Mouse (Mus musculus) intestine, embryonic 16.5 days (tissue): ENCODE measurements around the gene Ppp1r11. TPM values are rescaled to one million over a fixed set of nuclear protein-coding genes. Genes with fewer than 3 reads are reported as not detected.
A peak's percentile ranks its signal among the peaks of the same experiment; 100 is the strongest.
"Not testable (repeated sequence)": the region's sequence is repeated elsewhere in the genome, so short reads cannot be mapped to it uniquely, and the experiment has no call there.

Source experiments
- ATAC-seq: fragments of 200-750 bp; cut with Nextera tagmentation; 2 replicates; pipeline ENCODE4 v1.8.0; 2017; ENCODE audit warnings: moderate TSS enrichment, moderate library complexity
- H3K27ac ChIP-seq: fragments of 300-500 bp; sonication (generic); 2 replicates; pipeline ENCODE4 v1.5.1; 2014; ENCODE audit warnings: mild to moderate bottlenecking, low read length
- H3K27me3 ChIP-seq: fragments of 300-500 bp; sonication (generic); replicated peaks from 2 replicates; pipeline ENCODE4 v1.6.1; 2014; ENCODE audit warnings: low read length, control low read depth, mixed read lengths; ENCODE audit not compliant: control insufficient read depth, insufficient read depth
- H3K36me3 ChIP-seq: fragments of 300-500 bp; sonication (generic); 2 replicates; pipeline ENCODE4 v1.6.1; 2014; ENCODE audit warnings: low read length, control low read depth; ENCODE audit not compliant: control insufficient read depth, insufficient read depth
- H3K4me1 ChIP-seq: fragments of 300-500 bp; sonication (generic); 2 replicates; pipeline ENCODE4 v1.6.1; 2014; ENCODE audit warnings: low read length, control low read depth, mixed read lengths; ENCODE audit not compliant: control insufficient read depth, insufficient read depth
- H3K4me2 ChIP-seq: fragments of 300-500 bp; sonication (generic); 2 replicates; pipeline ENCODE4 v1.6.1; 2014; ENCODE audit warnings: low read depth, low read length, control low read depth
- H3K4me3 ChIP-seq: fragments of 300-500 bp; sonication (generic); 2 replicates; pipeline ENCODE4 v1.5.1; 2014; ENCODE audit warnings: mild to moderate bottlenecking, low read length
- H3K9ac ChIP-seq: fragments of 300-500 bp; sonication (generic); 2 replicates; pipeline ENCODE4 v1.6.1; 2014; ENCODE audit warnings: low read depth, low read length
- H3K9me3 ChIP-seq: fragments of 300-500 bp; sonication (generic); 2 replicates; pipeline ENCODE4 v1.6.1; 2016; ENCODE audit warnings: low read length, control low read depth; ENCODE audit not compliant: control insufficient read depth
- WGBS: fragments of 180-500 bp; shearing (Covaris S2); extraction: QIAGEN DNeasy Blood & Tissue Kit; methylation state at CpG from one replicate; pipeline ENCODE4 v1.1.7; 2014; 5-methylcytosine and 5-hydroxymethylcytosine counted together
- polyA plus RNA-seq: library from polyadenylated mRNA; unstranded; fragments of >200 nt; fragmentation: Nextera tagmentation; extraction: Ambion mirVana; gene quantifications from 2 replicates; pipeline ENCODE4 v1.2.1, GENCODE M21; 2015

The Ppp1r11 gene
- polyA plus RNA-seq, 1 experiment from 2014 or later: 101 TPM

GRCm38 (mm10) chr17:36990630-36991029 is 39.1 kb upstream of the Ppp1r11 start:
- not testable (repeated sequence) for H3K27ac ChIP-seq, H3K4me1 ChIP-seq, H3K9ac ChIP-seq, H3K4me3 ChIP-seq, H3K9me3 ChIP-seq, ATAC-seq, H3K4me2 ChIP-seq, H3K36me3 ChIP-seq
- H3K27me3 ChIP-seq: peaks cover 17% of the 10 kb centered on the region; the same call in 1 of the 2 replicates
- 93% methylated on average over 6 of the region's 6 CpGs for WGBS

GRCm38 (mm10) chr17:36989437-36989836 is 37.9 kb upstream of the Ppp1r11 start, which contains the start of gene H2-M5:
Gene H2-M5, minus strand, starts transcription at chr17:36989537.
- WGBS: 26% methylated on average over 5 of the region's 5 CpGs
- peak within 1 kb of the TSS; percentile 50 for H3K4me2 ChIP-seq
- ATAC-seq: no peak
- H3K27me3 ChIP-seq: peaks cover 17% of the 10 kb centered on the region; the same call in 1 of the 2 replicates
- H3K36me3 ChIP-seq: no peaks in the 10 kb centered on the region
- H3K4me1 ChIP-seq: no peaks in the 10 kb centered on the region
- H3K4me3 ChIP-seq: peak within 1 kb of the TSS; percentile 26
- H3K27ac ChIP-seq: no peak within 1 kb of the TSS
- H3K9ac ChIP-seq: 0 out of 2 replicates have a peak within 1 kb of the TSS, but pooled peaks have one; percentile 48
- H3K9me3 ChIP-seq: no peaks in the 10 kb centered on the region

- H3K27ac ChIP-seq: no peak overlapping the region
- H3K9ac ChIP-seq: 0 out of 2 replicates have a peak overlapping the region, but pooled peaks have one; percentile 48
- H3K4me1 ChIP-seq: no peaks in the 10 kb centered on the region
- peak; percentile 58 for ATAC-seq
- no peaks in the 10 kb centered on the region for H3K36me3 ChIP-seq
- peak overlapping the region; percentile 50 for H3K4me2 ChIP-seq
- peak overlapping the region; percentile 26 for H3K4me3 ChIP-seq
- H3K9me3 ChIP-seq: no peaks in the 10 kb centered on the region
- WGBS: 7% methylated on average over 24 of the region's 24 CpGs
- peaks cover 17% of the 10 kb centered on the region; the same call in 1 of the 2 replicates for H3K27me3 ChIP-seq
Measured at GRCm38 (mm10) chr17:36988475-36988874, 36.9 kb upstream of the Ppp1r11 start.

GRCm38 (mm10) chr17:36982253-36983155 is 31.0 kb upstream of the Ppp1r11 start:
- Histone ChIP-seq H3K27me3 (peaks cover 3% of the 10 kb centered on the region; the same call in 1 of the 2 replicates), H3K4me1 (peaks cover 14% of the 10 kb centered on the region; the same call in 1 of the 2 replicates), H3K4me3 (no peak overlapping the region), H3K9ac (no peak overlapping the region), H3K4me2 (peak overlapping the region; percentile 53; the same call in 1 of the 2 replicates), H3K36me3 (no peaks in the 10 kb centered on the region), H3K27ac (no peak overlapping the region), H3K9me3 (no peaks in the 10 kb centered on the region)
- WGBS: 38% methylated on average over 5 of the region's 5 CpGs
- ATAC-seq: peak; percentile 53

GRCm38 (mm10) chr17:36981845-36982244 is 30.3 kb upstream of the Ppp1r11 start:
- Histone ChIP-seq H3K27me3 (no peaks in the 10 kb centered on the region), H3K4me3 (peak overlapping the region; percentile 30), H3K36me3 (no peaks in the 10 kb centered on the region), H3K9ac (no peak overlapping the region; the same call in 1 of the 2 replicates), H3K4me2 (peak overlapping the region; percentile 53), H3K9me3 (no peaks in the 10 kb centered on the region), H3K4me1 (peaks cover 14% of the 10 kb centered on the region; the same call in 1 of the 2 replicates), H3K27ac (no peak overlapping the region)
- ATAC-seq: peak; percentile 45; the same call in 1 of the 2 replicates
- WGBS: 9% methylated on average over 4 of the region's 4 CpGs

GRCm38 (mm10) chr17:36981221-36981813 is 29.8 kb upstream of the Ppp1r11 start, which contains the start of gene 2410137M14Rik:
Gene 2410137M14Rik, minus strand, starts transcription at chr17:36981237.
- Histone ChIP-seq H3K36me3 (no peaks in the 10 kb centered on the region), H3K4me1 (peaks cover 14% of the 10 kb centered on the region; the same call in 1 of the 2 replicates), H3K27me3 (no peaks in the 10 kb centered on the region), H3K27ac (no peak within 1 kb of the TSS), H3K9me3 (no peaks in the 10 kb centered on the region), H3K4me3 (peak within 1 kb of the TSS; percentile 30), H3K9ac (no peak within 1 kb of the TSS; the same call in 1 of the 2 replicates), H3K4me2 (peak within 1 kb of the TSS; percentile 53)
- peak; percentile 66 for ATAC-seq
- WGBS: 10% methylated on average over 18 of the region's 18 CpGs

GRCm38 (mm10) chr17:36973271-36973787 is 21.8 kb upstream of the Ppp1r11 start:
- H3K27ac ChIP-seq: no peak overlapping the region
- no peaks in the 10 kb centered on the region for H3K9me3 ChIP-seq
- no peak for ATAC-seq
- 71% methylated on average over 8 of the region's 8 CpGs for WGBS
- no peak overlapping the region for H3K9ac ChIP-seq
- no peaks in the 10 kb centered on the region for H3K4me1 ChIP-seq
- no peaks in the 10 kb centered on the region for H3K27me3 ChIP-seq
- no peak overlapping the region for H3K4me3 ChIP-seq
- no peaks in the 10 kb centered on the region for H3K36me3 ChIP-seq
- no peak overlapping the region for H3K4me2 ChIP-seq

GRCm38 (mm10) chr17:36972791-36973190 is 21.2 kb upstream of the Ppp1r11 start:
- Histone ChIP-seq H3K9me3 (no peaks in the 10 kb centered on the region), H3K27me3 (no peaks in the 10 kb centered on the region), H3K36me3 (no peaks in the 10 kb centered on the region), H3K4me1 (no peaks in the 10 kb centered on the region), H3K9ac (no peak overlapping the region), H3K4me3 (no peak overlapping the region), H3K4me2 (no peak overlapping the region), H3K27ac (no peak overlapping the region)
- no peak for ATAC-seq
- 83% methylated on average over 3 of the region's 3 CpGs for WGBS
